Mouse (Mus musculus): ENCODE data around the gene Mks1. TPM values are rescaled to one million over a fixed set of nuclear protein-coding genes. Genes with fewer than 3 reads are reported as not detected.

Gene Mks1
- polyA plus RNA-seq, 1 experiment from 2014 or later = 7.0 TPM

DNA sequence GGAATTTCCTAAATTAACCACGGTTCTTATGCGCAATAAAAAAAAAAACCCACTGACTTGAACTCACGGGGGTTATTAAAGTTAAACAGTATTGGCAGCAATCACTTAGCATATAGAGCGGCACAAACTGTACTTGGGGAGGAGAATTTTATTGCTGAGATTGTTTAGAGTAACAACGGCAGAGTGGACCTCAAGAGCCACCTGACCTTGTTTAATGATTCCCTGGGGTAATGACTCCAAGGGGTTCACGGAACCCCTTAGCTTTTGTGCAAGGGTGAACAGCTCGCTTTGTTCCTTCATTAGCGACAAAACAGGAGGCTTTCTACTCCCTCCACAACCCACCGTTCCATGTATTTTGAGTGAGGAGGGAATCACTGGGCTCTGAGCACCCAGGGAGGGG, 26.8 kb downstream of the Mks1 start:
- H3K27ac ChIP-seq = no peak overlapping the region
- no peak overlapping the region for H3K9ac ChIP-seq
- WGBS = 81% methylated on average over 9 of the region's 9 CpGs
- no peak for ATAC-seq (replicated peaks; ENCODE audit: insufficient number of reproducible peaks, insufficient read depth, low FRiP score, low read depth)
- H3K4me1 ChIP-seq (replicated peaks) = no peaks in the 10 kb centered on the region
- no peaks in the 10 kb centered on the region for H3K36me3 ChIP-seq
- H3K4me2 ChIP-seq = no peak overlapping the region
- peaks cover 11% of the 10 kb centered on the region; the same call in 1 of the 2 replicates for H3K27me3 ChIP-seq
- no peaks in the 10 kb centered on the region for H3K9me3 ChIP-seq (replicated peaks)
- no peak overlapping the region for H3K4me3 ChIP-seq

DNA sequence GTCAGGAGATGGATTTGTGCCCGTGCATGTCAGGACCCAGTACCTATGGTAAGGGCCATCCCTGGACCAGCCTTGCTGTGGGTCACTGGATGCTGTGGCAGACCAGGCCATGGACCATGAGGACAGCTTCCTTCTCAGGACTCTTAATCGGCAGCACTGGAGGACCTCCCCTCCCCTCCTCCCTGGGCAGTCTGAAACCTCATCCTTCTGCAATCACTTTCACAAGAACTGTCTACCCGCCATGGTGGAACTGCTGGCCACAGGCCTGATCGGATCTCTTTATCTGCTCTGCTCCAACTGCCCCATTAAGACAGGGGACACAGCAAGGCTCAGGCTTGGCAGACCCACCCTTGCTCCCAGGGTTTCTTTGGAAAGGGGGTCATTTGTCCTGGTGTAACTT, 28.7 kb downstream of the Mks1 start:
- WGBS = 52% methylated on average over 4 of the region's 4 CpGs
- H3K27ac ChIP-seq = no peak overlapping the region
- no peaks in the 10 kb centered on the region for H3K9me3 ChIP-seq (replicated peaks)
- peaks cover 12% of the 10 kb centered on the region; the same call in 1 of the 2 replicates for H3K27me3 ChIP-seq
- H3K4me1 ChIP-seq (replicated peaks) = no peaks in the 10 kb centered on the region
- no peak overlapping the region for H3K4me2 ChIP-seq
- no peak overlapping the region for H3K9ac ChIP-seq
- no peak for ATAC-seq (replicated peaks; ENCODE audit: insufficient number of reproducible peaks, insufficient read depth, low FRiP score, low read depth)
- no peak overlapping the region for H3K4me3 ChIP-seq
- no peaks in the 10 kb centered on the region for H3K36me3 ChIP-seq

DNA sequence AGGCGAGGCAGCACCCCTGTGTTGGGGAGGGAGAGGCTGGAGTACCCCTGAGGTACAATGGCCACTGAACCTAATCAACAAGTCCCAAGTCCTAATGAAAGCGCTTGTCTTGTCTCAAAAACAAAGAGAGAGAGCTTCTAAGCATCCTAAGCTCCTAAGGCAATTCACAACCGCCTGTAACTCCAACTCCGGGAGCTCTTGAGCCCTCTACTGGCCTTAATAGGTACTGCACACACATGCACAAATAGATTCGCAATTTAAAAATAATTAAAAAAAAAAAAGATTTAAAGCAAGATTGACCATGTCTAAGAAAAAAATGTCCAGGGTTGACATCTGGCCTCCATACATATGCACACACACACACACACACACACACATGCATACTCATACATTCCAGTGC, 30.5 kb downstream of the Mks1 start:
- Histone ChIP-seq H3K27me3 (peaks cover 13% of the 10 kb centered on the region; the same call in 1 of the 2 replicates), H3K9ac (no peak overlapping the region), H3K36me3 (no peaks in the 10 kb centered on the region), H3K4me1 (replicated peaks) (no peaks in the 10 kb centered on the region), H3K27ac (no peak overlapping the region), H3K4me3 (no peak overlapping the region), H3K4me2 (no peak overlapping the region), H3K9me3 (replicated peaks) (no peaks in the 10 kb centered on the region)
- ATAC-seq (replicated peaks; ENCODE audit: insufficient number of reproducible peaks, insufficient read depth, low FRiP score, low read depth) = no peak
- 39% methylated on average over 5 of the region's 5 CpGs for WGBS

DNA sequence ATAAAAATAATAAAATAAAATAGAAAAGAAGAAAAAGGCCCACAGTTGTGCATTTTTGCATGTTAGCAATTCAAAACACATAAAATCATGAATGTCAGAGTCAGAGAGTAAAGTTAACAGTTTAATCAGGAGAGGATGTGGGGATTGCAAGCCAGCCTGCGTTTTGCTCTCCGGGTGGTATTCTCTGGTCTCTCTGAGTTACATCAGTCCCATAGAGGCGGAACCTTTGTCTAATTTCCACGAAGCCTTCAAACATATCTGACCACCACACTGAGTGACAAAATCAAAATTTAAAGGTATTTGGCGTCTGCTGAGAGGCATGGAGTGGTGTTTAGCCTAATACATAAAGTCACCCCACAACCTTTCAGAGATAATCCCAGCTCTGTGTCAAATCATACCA, 31.8 kb downstream of the Mks1 start:
- WGBS = 72% methylated on average over 5 of the region's 5 CpGs
- no peaks in the 10 kb centered on the region for H3K4me1 ChIP-seq (replicated peaks)
- H3K9ac ChIP-seq = no peak overlapping the region
- no peaks in the 10 kb centered on the region for H3K36me3 ChIP-seq
- no peak overlapping the region for H3K4me2 ChIP-seq
- H3K27ac ChIP-seq = no peak overlapping the region
- peaks cover 13% of the 10 kb centered on the region; the same call in 1 of the 2 replicates for H3K27me3 ChIP-seq
- no peak overlapping the region for H3K4me3 ChIP-seq
- ATAC-seq (replicated peaks; ENCODE audit: insufficient number of reproducible peaks, insufficient read depth, low FRiP score, low read depth) = no peak
- no peaks in the 10 kb centered on the region for H3K9me3 ChIP-seq (replicated peaks)

DNA sequence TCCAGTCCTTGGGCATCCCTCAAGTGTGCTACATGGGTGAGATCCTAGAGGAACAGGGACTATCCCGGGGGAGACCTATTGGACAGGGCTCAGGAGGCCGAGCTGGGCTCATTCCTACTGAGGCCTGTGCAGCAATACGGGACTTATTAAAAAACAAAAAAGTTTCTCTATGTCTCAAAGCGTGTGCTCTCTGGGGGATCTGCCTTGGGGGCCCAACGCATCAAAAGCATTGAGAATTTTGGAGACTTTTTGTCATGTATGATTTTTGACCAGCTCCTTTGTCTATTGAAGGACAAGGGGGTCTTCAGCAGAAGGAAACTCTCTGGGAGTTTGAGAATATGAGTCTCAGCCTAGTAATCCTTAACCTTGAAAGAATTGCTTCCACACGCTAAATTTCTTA, 39.2 kb downstream of the Mks1 start, which contains the start of gene Olfr462:
Gene Olfr462 (minus strand): TSS at position 101 of the 400 bp plus-strand sequence.
- Histone ChIP-seq H3K36me3 (no peaks in the 10 kb centered on the region), H3K4me3 (no peak within 1 kb of the TSS), H3K27me3 (0 out of 2 replicates have a peak, but pooled peaks cover 6% of the 10 kb centered on the region), H3K4me2 (no peak within 1 kb of the TSS), H3K4me1 (replicated peaks) (no peaks in the 10 kb centered on the region), H3K9ac (no peak within 1 kb of the TSS), H3K27ac (no peak within 1 kb of the TSS), H3K9me3 (replicated peaks) (no peaks in the 10 kb centered on the region)
- no peak for ATAC-seq (replicated peaks; ENCODE audit: insufficient number of reproducible peaks, insufficient read depth, low FRiP score, low read depth)
- WGBS = 82% methylated on average over 6 of the region's 6 CpGs

DNA sequence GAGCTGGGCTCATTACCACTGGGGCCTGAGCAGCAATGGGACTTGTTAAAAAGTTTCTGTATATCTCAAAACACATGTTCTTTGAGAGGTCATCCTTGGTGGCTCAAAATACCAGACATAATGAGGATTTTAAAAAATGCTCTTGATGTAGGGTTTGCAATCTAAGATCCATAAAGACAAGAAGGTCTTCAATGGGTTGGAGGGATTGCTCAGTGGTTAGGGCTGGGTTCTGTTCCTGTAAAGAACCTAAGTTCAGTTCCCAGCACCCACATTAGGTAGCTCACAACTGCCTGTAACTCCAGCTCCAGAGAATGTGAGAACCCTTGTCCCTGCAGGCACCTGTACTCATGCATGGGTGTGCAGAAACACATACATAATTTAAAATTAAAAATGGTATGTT, 44.3 kb downstream of the Mks1 start, which contains the start of gene Olfr463:
Gene Olfr463 (minus strand): TSS at position 101 of the 400 bp plus-strand sequence.
- no peak within 1 kb of the TSS for H3K9ac ChIP-seq
- H3K27me3 ChIP-seq = peaks cover 6% of the 10 kb centered on the region; the same call in 1 of the 2 replicates
- H3K4me3 ChIP-seq = no peak within 1 kb of the TSS
- H3K9me3 ChIP-seq (replicated peaks) = no peaks in the 10 kb centered on the region
- H3K4me2 ChIP-seq = no peak within 1 kb of the TSS
- no peaks in the 10 kb centered on the region for H3K36me3 ChIP-seq
- H3K4me1 ChIP-seq (replicated peaks) = no peaks in the 10 kb centered on the region
- ATAC-seq (replicated peaks; ENCODE audit: insufficient number of reproducible peaks, insufficient read depth, low FRiP score, low read depth) = no peak
- no peak within 1 kb of the TSS for H3K27ac ChIP-seq

DNA sequence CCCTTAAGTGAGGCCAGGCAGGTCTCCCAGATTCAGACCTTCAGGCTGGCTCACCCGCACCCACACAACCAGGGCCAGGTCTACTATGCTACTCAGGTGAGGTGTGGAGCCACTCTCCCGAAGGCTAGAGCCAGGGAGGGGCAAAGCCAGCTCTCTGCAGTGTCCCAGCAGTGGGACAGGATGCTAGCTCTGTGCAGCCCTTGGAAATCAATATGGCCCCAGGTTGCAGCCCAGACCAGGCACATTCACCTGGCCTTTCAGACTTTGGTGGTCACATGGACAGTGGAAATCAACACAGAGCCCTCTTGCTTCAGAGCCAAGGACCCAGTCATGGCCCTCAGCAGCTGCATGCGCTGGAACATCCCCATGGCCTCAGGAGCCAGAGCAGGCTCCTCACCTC, 51.3 kb downstream of the Mks1 start:
- WGBS = 77% methylated on average over 3 of the region's 3 CpGs
- Histone ChIP-seq H3K9ac (no peak overlapping the region), H3K4me2 (no peak overlapping the region)

More for the DNA sequence above, 51.3 kb downstream of the Mks1 start:
- Histone ChIP-seq H3K4me3 (no peak overlapping the region), H3K9me3 (replicated peaks) (no peaks in the 10 kb centered on the region), H3K27me3 (no peaks in the 10 kb centered on the region), H3K36me3 (no peaks in the 10 kb centered on the region), H3K27ac (no peak overlapping the region), H3K4me1 (replicated peaks) (no peaks in the 10 kb centered on the region)
- ATAC-seq (replicated peaks; ENCODE audit: insufficient number of reproducible peaks, insufficient read depth, low FRiP score, low read depth) = no peak

Other genes with a start within 250 kb of the Mks1 start
- gene Hsf5, start 236.1 kb upstream of the Mks1 start, polyA plus RNA-seq (2015; fragmentation: Nextera tagmentation; extraction: Ambion mirVana) = 0.08 and 0.09 TPM in 2 replicates
- 1.3 and 3.3 TPM in 2 replicates for gene Rnf43, start 190.5 kb upstream of the Mks1 start, polyA plus RNA-seq (2015; fragmentation: Nextera tagmentation; extraction: Ambion mirVana)
- 101 and 103 TPM in 2 replicates for gene Supt4a, start 115.7 kb upstream of the Mks1 start, polyA plus RNA-seq (2015; fragmentation: Nextera tagmentation; extraction: Ambion mirVana)
- gene Tspoap1, start 92.7 kb upstream of the Mks1 start, polyA plus RNA-seq (2015; fragmentation: Nextera tagmentation; extraction: Ambion mirVana) = 0.24 and 1.9 TPM in 2 replicates
- gene Mpo, start 59.6 kb upstream of the Mks1 start, polyA plus RNA-seq (2015; fragmentation: Nextera tagmentation; extraction: Ambion mirVana) = 0.69 and 3.8 TPM in 2 replicates
- gene Lpo, start 24.9 kb upstream of the Mks1 start, polyA plus RNA-seq (2015; fragmentation: Nextera tagmentation; extraction: Ambion mirVana) = 0.13 and 0.79 TPM in 2 replicates
- 0.19 and 0.31 TPM in 2 replicates for gene Epx, start 22.3 kb downstream of the Mks1 start, polyA plus RNA-seq (2015; fragmentation: Nextera tagmentation; extraction: Ambion mirVana)
- gene Olfr462, start 39.1 kb downstream of the Mks1 start, polyA plus RNA-seq (2015; fragmentation: Nextera tagmentation; extraction: Ambion mirVana) = not detected in 2 replicates
- not detected in 2 replicates for gene Olfr463, start 44.2 kb downstream of the Mks1 start, polyA plus RNA-seq (2015; fragmentation: Nextera tagmentation; extraction: Ambion mirVana)
- gene Olfr464, start 67.8 kb downstream of the Mks1 start, polyA plus RNA-seq (2015; fragmentation: Nextera tagmentation; extraction: Ambion mirVana) = not detected in 2 replicates
- 23.1 and 24.9 TPM in 2 replicates for gene Dynll2, start 134.3 kb downstream of the Mks1 start, polyA plus RNA-seq (2015; fragmentation: Nextera tagmentation; extraction: Ambion mirVana)
- 149 and 172 TPM in 2 replicates for gene Srsf1, start 194.2 kb downstream of the Mks1 start, polyA plus RNA-seq (2015; fragmentation: Nextera tagmentation; extraction: Ambion mirVana)
- 22.2 and 24.9 TPM in 2 replicates for gene Vezf1, start 215.1 kb downstream of the Mks1 start, polyA plus RNA-seq (2015; fragmentation: Nextera tagmentation; extraction: Ambion mirVana)
- 18.4 and 20.3 TPM in 2 replicates for gene Cuedc1, start 244.8 kb downstream of the Mks1 start, polyA plus RNA-seq (2015; fragmentation: Nextera tagmentation; extraction: Ambion mirVana)

All from heart, embryonic 15.5 days (tissue).